Mouse (Mus musculus) spleen, adult 2 months (tissue): Measurements from ENCODE around the gene Btnl10.

ENCODE experiments used
- CTCF ChIP-seq: fragments of 200-500 bp; IDR thresholded peaks from 2 replicates; pipeline ENCODE4 v1.5.1; 2011; ENCODE audit warnings: mild to moderate bottlenecking, inconsistent platforms; ENCODE audit not compliant: insufficient read depth, insufficient read length, insufficient replicate concordance; ENCODE audit errors: extremely low read depth
- POLR2A ChIP-seq: fragments of 200-500 bp; IDR thresholded peaks from 2 replicates; pipeline ENCODE4 v1.6.1; 2011; ENCODE audit warnings: low read depth, low read length, inconsistent platforms

DNA sequence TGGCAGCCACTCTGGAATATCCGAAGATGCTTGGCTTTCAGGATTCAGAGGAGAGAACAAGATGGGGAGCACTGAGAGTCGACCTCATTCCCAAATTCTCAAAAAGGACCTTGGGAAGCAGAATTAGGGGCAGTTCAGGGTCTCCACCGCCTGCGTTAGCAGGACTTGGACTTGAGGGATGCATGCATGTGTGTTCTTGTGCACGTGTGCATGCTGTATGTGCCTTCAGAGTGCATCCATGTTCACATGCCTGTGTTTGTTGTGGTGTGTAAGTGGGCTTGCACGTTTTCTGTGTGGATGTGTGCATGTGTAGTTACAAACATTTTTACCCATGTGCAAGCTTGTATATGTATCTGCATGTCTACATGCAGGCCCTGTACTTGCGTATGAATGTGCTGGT is 46.5 kb downstream of the Btnl10 start:
- TF ChIP-seq CTCF (no peak), POLR2A (no peak)
